Mouse (Mus musculus): ENCODE data around the gene Rabep1.

Rabep1 gene

DNA sequence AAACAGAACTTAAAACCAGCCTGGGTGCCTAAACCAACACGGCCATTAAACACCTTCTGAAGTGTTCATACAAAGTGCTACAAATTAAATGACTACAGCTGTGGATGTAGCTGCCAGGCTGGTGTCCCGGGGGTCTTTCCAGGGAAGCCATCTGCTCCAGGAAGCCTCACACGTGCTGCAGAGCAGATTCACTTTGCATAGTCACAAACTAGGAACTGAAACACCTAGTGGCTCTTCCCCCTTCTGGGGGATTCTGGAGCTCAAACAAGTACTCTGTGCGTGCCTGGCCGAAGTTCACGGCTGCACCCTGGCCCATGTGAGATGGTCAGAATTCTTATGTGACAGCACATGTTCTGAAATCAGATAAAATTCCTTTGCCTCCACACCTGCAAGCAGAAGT is 135.7 kb downstream of the Rabep1 start:
- CTCF ChIA-PET, result no interaction called here
- POLR2A ChIA-PET, result interaction anchor here in 3 of 4 experiments (0.5 to 11.9 kb wide), 16 partner anchors 9 to 842 kb away, joined by 3 to 182 read pairs (median 13); partner anchors contain the start of genes Nup88 (in 3 of the 3), Rpain (in 3 of the 3), Derl2 (in 2 of the 3) and Mis12 (in 2 of the 3)

DNA sequence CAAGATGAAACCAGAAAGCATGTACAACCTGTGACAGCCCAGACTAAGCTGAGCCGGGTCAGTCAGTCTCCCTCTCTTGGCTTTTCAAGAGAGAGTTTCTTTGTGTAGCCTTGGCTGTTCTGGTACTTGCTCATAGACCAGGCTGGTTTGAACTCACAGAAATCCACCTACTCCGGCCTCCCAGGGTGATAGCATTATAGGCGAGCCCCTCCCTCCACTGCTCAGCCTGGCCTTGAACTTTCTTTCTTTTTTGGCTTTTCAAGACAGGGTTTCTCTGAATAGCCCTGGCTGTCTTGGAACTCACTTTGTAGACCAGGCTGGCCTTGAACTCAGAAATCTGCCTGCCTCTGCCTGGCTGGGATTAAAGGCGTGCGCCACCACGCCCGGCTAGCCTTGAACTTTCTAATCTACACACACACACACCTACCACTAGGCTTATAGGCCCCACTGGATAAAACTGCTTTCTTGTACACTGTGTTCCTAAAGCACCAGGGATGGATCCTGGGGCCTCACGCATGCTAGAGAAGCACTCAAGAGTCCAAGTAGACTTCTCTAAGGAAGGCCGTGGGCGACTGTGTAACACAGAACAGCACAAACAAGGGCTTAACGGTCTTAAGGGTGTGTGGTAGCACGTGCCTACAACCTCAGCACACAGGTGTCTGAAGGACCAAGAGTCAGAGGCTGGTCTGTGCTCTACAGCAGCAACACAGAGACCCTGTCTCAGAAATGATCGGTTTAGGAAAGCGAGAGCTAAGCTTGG is 136.4 kb downstream of the Rabep1 start:
- POLR2A ChIA-PET, result interaction anchor here (0.9 to 11.9 kb wide), 24 partner anchors 10 to 47 kb away, joined by 3 to 182 read pairs (median 7); partner anchors contain the start of genes Mis12 (in 4 of the 4), Derl2 (in 3 of the 4), Nup88 (in 3 of the 4) and Rpain (in 3 of the 4)
- CTCF ChIA-PET, result no interaction called here

DNA sequence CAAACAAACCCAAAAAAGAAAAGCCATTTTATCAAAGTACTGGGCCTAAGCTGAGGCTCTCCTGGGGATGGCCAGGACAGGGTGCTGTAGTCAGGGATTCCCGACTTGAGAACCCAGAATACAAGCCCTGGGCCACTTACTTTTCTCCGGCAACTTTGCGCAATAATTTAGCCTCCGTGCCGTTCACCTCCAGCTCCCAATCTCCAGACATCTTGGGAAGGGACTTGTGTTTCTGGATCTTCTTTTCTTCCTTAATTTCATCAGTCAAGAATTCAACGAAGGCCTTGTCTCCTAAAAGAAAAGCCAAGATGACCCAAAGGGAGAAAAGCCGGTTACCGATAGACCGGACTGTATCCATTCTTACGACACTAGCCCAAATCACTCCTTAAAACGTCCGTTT is 137.5 kb downstream of the Rabep1 start:
- CTCF ChIA-PET, result no interaction called here
- POLR2A ChIA-PET, result interaction anchor here (0.6 to 11.9 kb wide), 30 partner anchors 7 to 62 kb away, joined by 3 to 182 read pairs (median 5); partner anchors contain the start of genes Nup88 (in 4 of the 4), Rpain (in 4 of the 4), Derl2 (in 3 of the 4) and Dhx33 (in 3 of the 4)

DNA sequence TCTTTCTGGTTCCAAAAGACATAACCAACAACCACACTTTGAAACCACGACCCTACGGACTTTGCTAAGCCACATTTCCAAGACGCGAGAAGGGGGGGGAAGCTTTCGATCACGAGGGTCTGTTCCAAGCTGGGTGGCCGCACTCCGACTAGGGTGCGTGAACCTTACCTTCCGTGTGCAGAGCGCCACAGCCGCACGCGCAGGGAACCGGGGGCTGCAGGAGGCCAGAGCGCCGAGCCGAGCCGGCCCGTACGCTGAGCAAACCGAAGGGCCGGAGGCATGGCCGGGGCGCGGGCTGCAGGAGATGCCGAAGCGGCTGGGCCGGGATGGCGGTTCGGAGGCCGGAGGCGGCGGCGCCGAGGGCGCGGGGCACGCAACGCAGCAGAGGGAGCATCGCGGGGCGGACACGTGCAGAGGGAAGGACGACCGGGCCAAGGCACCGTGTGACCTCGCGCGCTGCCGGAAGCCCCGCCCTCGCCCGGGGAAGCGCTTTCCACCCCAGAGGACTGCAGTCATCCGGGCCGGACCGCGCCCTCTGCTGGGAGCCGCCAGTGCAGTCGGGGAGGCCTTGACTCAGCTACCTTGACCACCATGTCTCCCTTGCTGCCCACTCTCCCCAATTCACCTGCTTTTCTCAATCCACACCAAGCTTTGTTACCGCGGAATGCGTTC is 138.1 kb downstream of the Rabep1 start, which contains the start of gene C1qbp:
C1qbp (minus strand) TSS at position 470 of the 672 bp plus-strand sequence.
- ChIA-PET POLR2A (interaction anchor here (0.6 to 11.9 kb wide), 33 partner anchors 8 to 427 kb away, joined by 3 to 182 read pairs (median 5); partner anchors contain the start of genes Nup88 (in 4 of the 4), Derl2 (in 3 of the 4), Mis12 (in 3 of the 4) and Rpain (in 3 of the 4)), CTCF (interaction anchor here in 2 of 4 experiments (0.6 to 1.1 kb wide), 2 partner anchors 13 to 14 kb away, joined by 3 to 5 read pairs; partner anchors contain the start of gene Nup88 (in 1 of the 2))
